Mouse (Mus musculus) brain, embryonic 14.5 days (tissue): Measurements from ENCODE around the gene Nr5a1. TPM values are rescaled to one million over a fixed set of nuclear protein-coding genes. Genes with fewer than 3 reads are reported as not detected.

Experiments
- DNase-seq: peaks from one replicate; pipeline ENCODE4 v3.0.0-alpha.2; 2011; ENCODE audit warnings: low read depth
- CTCF ChIP-seq: fragments of 200-500 bp; IDR thresholded peaks from 2 replicates; pipeline ENCODE4 v1.5.1; 2012; ENCODE audit warnings: inconsistent platforms, mild to moderate bottlenecking, moderate library complexity, borderline replicate concordance; ENCODE audit not compliant: insufficient read depth, insufficient read length; ENCODE audit errors: extremely low read depth
- POLR2A ChIP-seq: fragments of 200-500 bp; IDR thresholded peaks from 2 replicates; pipeline ENCODE4 v1.6.1; 2012; ENCODE audit warnings: mild to moderate bottlenecking, inconsistent platforms, borderline replicate concordance; ENCODE audit not compliant: poor library complexity, insufficient read depth, insufficient read length, severe bottlenecking; ENCODE audit errors: extremely low read depth
- polyA plus RNA-seq: library from polyadenylated mRNA; depleted of rRNA; stranded (reverse); fragments of >200 nt; gene quantifications from 2 replicates; pipeline ENCODE4 v1.2.3, GENCODE M21; 2012

Nr5a1 gene
- polyA plus RNA-seq, 1 experiment: 1.2 TPM

DNA sequence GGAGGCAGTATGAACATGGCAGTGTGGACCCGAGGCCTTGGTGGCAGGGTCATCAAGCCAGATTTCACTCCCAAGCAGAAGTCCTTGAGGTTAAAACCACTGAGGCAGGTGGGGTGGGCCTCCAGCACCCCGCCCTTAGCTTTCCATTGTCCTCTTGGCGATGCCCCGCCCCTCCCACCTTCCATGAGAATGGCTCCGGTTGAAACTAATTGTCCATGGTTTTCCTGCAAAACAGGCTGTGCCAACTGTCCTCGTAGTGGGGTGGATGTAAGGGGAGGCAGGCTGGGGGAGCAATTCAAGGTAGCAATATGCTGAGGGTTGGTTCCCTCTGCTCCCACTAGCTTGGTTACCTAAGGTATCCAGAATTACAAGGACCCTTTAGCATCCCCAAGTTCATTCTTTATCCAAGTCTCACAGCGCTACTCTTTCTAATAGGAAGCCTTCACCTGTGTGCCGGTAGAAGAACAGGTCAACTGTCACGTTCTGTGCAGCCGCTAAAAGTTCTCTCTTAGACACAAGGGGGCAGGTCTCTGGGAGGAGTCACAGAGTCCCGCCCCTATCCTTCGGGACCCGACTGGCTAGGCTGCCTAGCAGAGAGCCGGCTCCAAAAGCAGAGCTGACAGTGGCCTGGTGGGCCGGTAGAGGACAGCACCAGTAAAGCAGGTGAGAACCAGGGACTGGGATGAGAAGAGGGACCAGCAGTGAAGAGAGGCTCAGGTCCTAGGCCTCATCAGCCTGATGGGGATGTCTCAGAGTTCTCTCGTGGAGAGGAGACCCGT, 45.4 kb downstream of the Nr5a1 start:
- no peak for DNase-seq
- peak; percentile 13; the same call in 1 of the 2 replicates for TF ChIP-seq CTCF
- TF ChIP-seq POLR2A: no peak

DNA sequence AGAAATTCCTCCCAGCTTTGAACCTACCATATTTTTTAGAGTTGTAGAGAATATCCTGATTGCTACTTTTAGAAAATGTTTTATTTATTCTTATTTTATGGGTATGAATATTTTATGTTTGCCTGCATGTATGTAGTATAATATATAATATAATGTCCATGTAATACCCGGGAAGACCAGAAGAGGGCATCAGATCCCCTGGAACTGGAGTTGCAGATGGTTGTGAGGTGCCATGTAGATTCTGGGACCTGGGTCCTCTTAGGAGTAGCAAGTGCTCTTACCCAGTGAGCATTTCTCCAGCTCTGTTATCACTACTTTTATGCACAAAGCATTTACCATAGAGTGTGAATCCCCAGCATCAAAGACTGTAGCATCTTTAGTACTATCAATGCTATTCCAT, 52.9 kb downstream of the Nr5a1 start:
- TF ChIP-seq CTCF: peak; percentile 44; the same call in 1 of the 2 replicates
- no peak for TF ChIP-seq POLR2A
- no peak for DNase-seq

DNA sequence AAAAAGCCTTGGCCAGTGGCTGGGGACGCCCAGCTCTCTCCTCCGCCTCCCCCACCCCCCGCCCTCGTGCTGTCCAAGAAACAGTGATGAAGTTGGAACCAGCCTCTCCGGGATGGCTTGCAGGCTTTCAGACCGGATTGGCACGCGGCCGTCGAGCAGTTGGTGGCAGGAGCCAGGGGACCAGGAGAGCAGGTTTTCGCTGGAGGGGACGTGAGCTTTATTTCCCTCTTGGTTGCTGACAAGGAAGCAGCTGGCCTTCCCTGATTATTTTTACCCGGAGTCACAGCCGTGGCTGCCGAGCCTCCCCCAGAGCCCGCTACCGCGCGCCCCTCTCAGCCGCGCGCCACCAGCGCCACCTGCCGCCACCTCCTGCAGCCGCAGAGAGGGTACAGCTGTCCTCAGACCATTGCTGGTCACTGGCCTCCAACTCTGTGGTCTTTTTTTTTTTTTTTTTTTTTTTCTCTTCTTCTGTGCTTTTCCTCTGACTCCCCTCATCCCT, 56.0 kb downstream of the Nr5a1 start:
- DNase-seq: peak; percentile 94
- TF ChIP-seq POLR2A: no peak
- peak; percentile 84 for TF ChIP-seq CTCF

DNA sequence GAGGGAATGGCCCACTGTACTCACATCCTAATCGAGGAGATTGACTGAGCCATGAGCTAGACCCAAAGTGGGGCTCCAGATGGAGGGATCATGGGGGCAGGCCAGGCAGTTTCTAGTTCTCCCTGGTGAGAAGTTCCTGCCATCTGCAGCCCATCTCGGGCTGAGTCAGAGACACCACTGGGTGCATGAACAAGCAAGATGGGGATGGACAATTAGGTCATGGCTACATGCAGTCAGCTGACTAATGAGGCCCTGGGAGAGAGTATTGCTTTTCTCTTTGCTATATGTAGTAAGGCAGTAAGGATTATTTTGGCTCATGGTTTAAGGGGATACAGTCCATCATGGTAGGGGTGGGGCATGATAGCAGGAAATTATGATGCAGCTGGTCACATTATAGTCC, 60.6 kb downstream of the Nr5a1 start:
- no peak for TF ChIP-seq CTCF
- TF ChIP-seq POLR2A: no peak

DNA sequence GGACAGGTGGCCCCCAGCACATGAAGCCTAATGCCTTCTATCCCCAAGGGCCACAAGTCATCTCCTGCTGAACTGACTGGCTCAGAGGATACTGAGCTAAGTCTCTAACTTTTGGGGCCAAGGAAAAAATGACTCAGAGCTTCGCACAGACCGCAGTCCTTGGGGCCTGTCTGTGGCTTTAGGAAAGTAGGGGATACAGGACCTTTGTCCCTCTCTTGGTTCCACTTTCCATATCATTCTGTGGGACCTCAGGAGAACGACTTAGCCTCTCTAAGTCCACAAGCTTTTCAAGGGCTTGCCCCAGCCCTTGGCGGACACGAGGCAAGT, 61.1 kb downstream of the Nr5a1 start:
- TF ChIP-seq POLR2A (no peak), CTCF (no peak)
- no peak for DNase-seq

More for the DNA sequence above, 60.6 kb downstream of the Nr5a1 start:
- DNase-seq: no peak

DNA sequence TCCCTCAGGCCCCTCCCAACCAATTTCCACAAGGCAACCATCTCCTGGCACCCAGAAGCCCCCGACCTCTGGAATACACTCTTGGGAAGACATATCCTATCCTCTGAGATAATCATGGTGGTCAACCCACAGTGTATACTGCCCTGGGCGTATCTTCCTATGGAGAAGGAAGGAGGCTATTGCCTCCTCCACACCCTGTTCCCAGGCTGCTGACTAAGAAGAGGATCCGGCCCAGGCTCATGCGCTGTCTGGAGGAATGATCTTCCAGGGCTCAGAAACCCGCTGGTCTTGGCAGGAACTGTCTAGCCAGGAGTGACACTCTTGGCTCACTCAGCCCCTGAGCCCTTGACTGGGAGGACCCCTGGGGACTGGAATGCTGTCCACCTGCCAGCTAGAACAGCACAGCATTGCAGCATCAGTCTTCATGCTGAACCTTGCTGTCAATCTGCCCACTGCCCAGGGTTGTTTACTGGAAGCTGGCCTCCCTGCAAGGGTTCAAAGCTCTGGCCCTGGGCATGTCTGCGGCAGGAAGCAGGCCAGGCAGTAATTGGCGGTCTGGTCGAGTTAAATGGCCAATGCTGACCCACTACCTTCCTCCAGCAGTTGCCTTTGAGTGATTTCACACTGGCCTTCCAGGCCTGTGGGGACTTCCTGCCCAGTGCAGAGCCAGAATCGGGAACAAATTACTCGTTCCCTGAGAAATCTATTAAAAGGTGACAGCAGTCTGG, 61.6 kb downstream of the Nr5a1 start:
- TF ChIP-seq CTCF: no peak
- peak; percentile 24 for DNase-seq

DNA sequence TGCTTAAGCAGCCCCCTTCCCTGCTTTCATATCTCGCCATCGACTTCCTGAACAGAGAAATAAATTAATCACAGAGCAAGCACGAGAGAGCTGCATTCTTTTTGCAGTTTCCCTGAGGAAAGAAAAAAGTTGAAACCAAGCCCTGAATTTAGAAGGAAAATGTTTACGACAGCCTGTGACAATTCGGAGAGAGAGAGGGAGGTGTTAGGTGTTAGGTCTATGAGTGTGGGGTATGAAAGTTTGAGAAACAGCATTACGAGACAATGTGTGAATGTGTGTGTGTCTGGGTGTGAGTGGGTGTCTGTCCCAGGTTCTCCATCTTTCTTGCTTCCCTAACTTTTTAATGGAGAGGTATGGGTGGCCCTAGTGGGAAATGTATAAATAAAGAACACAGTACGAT, 62.2 kb downstream of the Nr5a1 start:
- no peak for DNase-seq

GRCm38 (mm10) chr2:38650340-38650739, 64.0 kb downstream of the Nr5a1 start:
- no peak for DNase-seq
- TF ChIP-seq CTCF (no peak), POLR2A (no peak)

More for the DNA sequence above, 62.2 kb downstream of the Nr5a1 start:
- TF ChIP-seq CTCF (no peak), POLR2A (no peak)

DNA sequence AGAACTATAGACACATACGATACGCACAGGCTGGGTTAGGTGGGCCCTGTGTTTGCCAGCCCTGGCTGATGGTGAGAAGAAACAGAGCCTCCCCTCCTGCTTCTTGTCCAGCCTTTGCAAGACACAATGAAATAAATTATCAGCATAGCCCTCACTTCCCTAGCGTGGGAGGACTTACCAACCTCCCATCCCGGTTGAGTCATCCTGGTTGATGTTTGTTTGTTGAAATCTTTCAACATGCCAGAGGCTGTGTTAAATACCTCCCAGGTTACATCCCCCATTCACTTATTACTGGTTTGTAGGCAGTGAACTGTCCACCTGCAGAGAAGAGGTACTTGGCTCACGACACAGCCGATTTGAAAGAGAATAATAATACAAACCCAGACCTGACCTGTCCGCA, 66.7 kb downstream of the Nr5a1 start:
- DNase-seq: no peak
- TF ChIP-seq CTCF (no peak), POLR2A (no peak)

- peak; percentile 88 for DNase-seq
Measured at GRCm38 (mm10) chr2:38647201-38647606, 67.1 kb downstream of the Nr5a1 start.

GRCm38 (mm10) chr2:38645936-38646335, 68.4 kb downstream of the Nr5a1 start:
- TF ChIP-seq POLR2A (no peak), CTCF (peak; percentile 73)
- DNase-seq: peak; percentile 86

More at GRCm38 (mm10) chr2:38647201-38647606, 67.1 kb downstream of the Nr5a1 start:
- TF ChIP-seq POLR2A: no peak
- TF ChIP-seq CTCF: no peak
